Mouse (Mus musculus) limb, embryonic 12.5 days (tissue): ENCODE measurements around the gene Best1. TPM values are rescaled to one million over a fixed set of nuclear protein-coding genes. Genes with fewer than 3 reads are reported as not detected.

Experiments
- ATAC-seq: fragments of 200-750 bp; cut with Nextera tagmentation; 2 replicates; pipeline ENCODE4 v1.8.0; 2017; ENCODE audit warnings: low read depth, moderate TSS enrichment; ENCODE audit not compliant: insufficient number of reproducible peaks, insufficient read depth, low FRiP score, low TSS enrichment
- H3K27ac ChIP-seq: fragments of 300-500 bp; sonication (generic); 2 replicates; pipeline ENCODE4 v1.5.1; 2016; ENCODE audit warnings: mild to moderate bottlenecking, moderate library complexity
- H3K27me3 ChIP-seq: fragments of 300-500 bp; sonication (generic); 2 replicates; pipeline ENCODE4 v1.6.1; 2016; ENCODE audit warnings: mild to moderate bottlenecking, moderate library complexity
- H3K36me3 ChIP-seq: fragments of 300-500 bp; sonication (generic); 2 replicates; pipeline ENCODE4 v1.6.1; 2016; ENCODE audit warnings: mild to moderate bottlenecking, moderate library complexity
- H3K4me1 ChIP-seq: fragments of 300-500 bp; sonication (generic); replicated peaks from 2 replicates; pipeline ENCODE4 v1.6.1; 2016
- H3K4me2 ChIP-seq: fragments of 300-500 bp; sonication (generic); 2 replicates; pipeline ENCODE4 v1.6.1; 2016; ENCODE audit warnings: mild to moderate bottlenecking, moderate library complexity
- H3K4me3 ChIP-seq: fragments of 300-500 bp; sonication (generic); replicated peaks from 2 replicates; pipeline ENCODE4 v1.5.1; 2016; ENCODE audit warnings: mild to moderate bottlenecking
- H3K9ac ChIP-seq: fragments of 300-500 bp; sonication (generic); replicated peaks from 2 replicates; pipeline ENCODE4 v1.6.1; 2016; ENCODE audit warnings: mild to moderate bottlenecking, moderate library complexity
- H3K9me3 ChIP-seq: fragments of 300-500 bp; sonication (generic); 2 replicates; pipeline ENCODE4 v1.6.1; 2016; ENCODE audit warnings: mild to moderate bottlenecking, moderate library complexity
- WGBS: fragments of 180-500 bp; shearing (Covaris S2); methylation state at CpG from one replicate; pipeline ENCODE4 v1.1.7; 2016; 5-methylcytosine and 5-hydroxymethylcytosine counted together
- polyA plus RNA-seq: library from polyadenylated mRNA; unstranded; fragments of >200 nt; fragmentation: Nextera tagmentation; extraction: Ambion mirVana; gene quantifications from 2 replicates; pipeline ENCODE4 v1.2.1, GENCODE M21; 2016

Gene Best1
- polyA plus RNA-seq, 1 experiment from 2014 or later = 2.2 TPM

DNA sequence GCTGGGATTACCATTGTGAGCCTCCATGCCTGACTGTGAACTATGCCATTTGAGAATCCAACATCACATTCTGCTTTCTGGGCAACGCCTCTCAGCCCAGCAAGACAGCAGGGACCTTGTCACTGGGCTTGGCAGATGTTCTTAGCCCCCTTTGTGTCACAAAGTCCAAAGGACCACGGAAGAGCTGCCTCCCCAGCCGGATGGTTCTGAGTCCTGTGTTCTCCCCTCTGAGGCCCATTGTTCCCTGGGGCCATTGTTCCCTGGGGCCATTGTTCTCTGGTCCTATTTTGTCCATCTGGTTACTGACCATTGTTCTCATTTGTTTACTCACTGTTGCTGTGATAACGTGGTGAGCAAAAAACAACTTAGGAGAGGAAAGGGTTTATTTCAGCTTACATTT lies 60.5 kb downstream of the Best1 start:
- H3K4me2 ChIP-seq = no peak overlapping the region
- H3K27ac ChIP-seq = no peak overlapping the region
- no peaks in the 10 kb centered on the region for H3K9me3 ChIP-seq
- peaks cover 30% of the 10 kb centered on the region for H3K4me1 ChIP-seq
- H3K4me3 ChIP-seq = no peak overlapping the region
- H3K36me3 ChIP-seq = no peaks in the 10 kb centered on the region
- no peak overlapping the region for H3K9ac ChIP-seq
- WGBS = 66% methylated on average over 4 of the region's 4 CpGs
- H3K27me3 ChIP-seq = no peaks in the 10 kb centered on the region
- no peak for ATAC-seq

DNA sequence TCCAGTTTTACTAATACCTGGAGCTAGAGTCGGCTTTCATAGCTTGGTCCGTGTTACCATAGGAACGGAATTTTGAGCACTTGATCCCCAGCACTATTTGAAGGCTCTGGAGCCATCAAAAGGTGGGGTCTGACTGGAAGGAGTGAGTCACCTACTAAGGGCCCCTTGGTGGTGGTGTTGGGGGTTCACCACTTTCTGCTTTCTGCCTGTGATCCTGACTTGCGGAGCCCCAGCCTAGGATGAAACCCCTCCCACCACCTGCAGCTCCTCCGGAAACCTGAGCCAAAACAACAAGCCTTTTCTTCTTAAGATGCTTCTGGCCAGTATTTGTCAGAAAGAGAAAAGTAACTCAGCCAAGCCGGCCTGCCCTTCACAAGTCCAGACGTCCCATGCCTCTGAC lies 61.6 kb downstream of the Best1 start:
- WGBS = 54% methylated on average over 7 of the region's 7 CpGs
- Histone ChIP-seq H3K4me2 (no peak overlapping the region), H3K9ac (no peak overlapping the region), H3K4me3 (no peak overlapping the region), H3K27me3 (no peaks in the 10 kb centered on the region), H3K36me3 (no peaks in the 10 kb centered on the region), H3K27ac (no peak overlapping the region), H3K9me3 (no peaks in the 10 kb centered on the region), H3K4me1 (peaks cover 30% of the 10 kb centered on the region)
- no peak for ATAC-seq

GRCm38 (mm10) chr19:9938824-9939303 lies 62.6 kb downstream of the Best1 start:
- Histone ChIP-seq H3K4me1 (peaks cover 30% of the 10 kb centered on the region), H3K9me3 (no peaks in the 10 kb centered on the region), H3K4me2 (no peak overlapping the region), H3K27me3 (no peaks in the 10 kb centered on the region), H3K9ac (no peak overlapping the region), H3K27ac (0 out of 2 replicates have a peak overlapping the region, but pooled peaks have one; percentile 23), H3K4me3 (no peak overlapping the region), H3K36me3 (no peaks in the 10 kb centered on the region)
- ATAC-seq = no peak
- WGBS = 77% methylated on average over 13 of the region's 13 CpGs

GRCm38 (mm10) chr19:9938156-9938823 lies 63.1 kb downstream of the Best1 start:
- ATAC-seq = no peak
- Histone ChIP-seq H3K36me3 (no peaks in the 10 kb centered on the region), H3K4me3 (no peak overlapping the region), H3K4me1 (peaks cover 29% of the 10 kb centered on the region), H3K9ac (no peak overlapping the region), H3K27ac (no peak overlapping the region), H3K9me3 (no peaks in the 10 kb centered on the region), H3K4me2 (no peak overlapping the region), H3K27me3 (no peaks in the 10 kb centered on the region)
- WGBS = 85% methylated on average over 6 of the region's 6 CpGs

- Histone ChIP-seq H3K4me2 (no peak overlapping the region), H3K36me3 (no peaks in the 10 kb centered on the region), H3K27ac (no peak overlapping the region), H3K4me3 (no peak overlapping the region), H3K9ac (no peak overlapping the region), H3K9me3 (no peaks in the 10 kb centered on the region), H3K27me3 (no peaks in the 10 kb centered on the region), H3K4me1 (peaks cover 21% of the 10 kb centered on the region)
- 63% methylated on average over 5 of the region's 5 CpGs for WGBS
- no peak for ATAC-seq
Observed at GRCm38 (mm10) chr19:9937428-9937827, 64.0 kb downstream of the Best1 start.

DNA sequence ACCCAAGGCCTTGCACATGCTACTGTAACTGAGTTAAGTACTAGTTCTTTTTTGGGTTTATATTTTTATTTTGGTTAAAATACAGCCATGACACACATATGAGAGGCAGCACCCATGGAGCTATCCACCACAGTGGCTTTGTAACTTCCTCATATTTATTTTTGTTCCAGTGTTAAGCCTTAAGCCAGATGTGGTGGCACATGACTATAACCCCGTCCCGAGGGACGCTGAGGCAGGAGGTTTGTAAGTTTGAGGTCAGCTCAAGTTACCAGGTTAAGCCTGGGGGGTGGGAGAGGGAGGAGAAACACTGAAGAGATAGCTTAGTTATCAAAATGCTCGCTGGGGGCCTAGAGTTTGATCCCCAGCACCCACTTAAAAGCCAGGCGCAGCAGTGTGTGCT lies 64.9 kb downstream of the Best1 start:
- WGBS = 59% methylated on average over 5 of the region's 5 CpGs
- ATAC-seq = 0 out of 2 replicates have a peak, but pooled peaks have one; percentile 42

More for the DNA sequence above, 64.9 kb downstream of the Best1 start:
- no peaks in the 10 kb centered on the region for H3K36me3 ChIP-seq
- no peak overlapping the region for H3K27ac ChIP-seq
- no peak overlapping the region for H3K4me3 ChIP-seq
- H3K4me2 ChIP-seq = no peak overlapping the region
- H3K9me3 ChIP-seq = no peaks in the 10 kb centered on the region
- no peaks in the 10 kb centered on the region for H3K27me3 ChIP-seq
- H3K9ac ChIP-seq = no peak overlapping the region
- peaks cover 16% of the 10 kb centered on the region for H3K4me1 ChIP-seq

Other genes with a start within 250 kb of the Best1 start
- not detected in 2 replicates for gene Scgb2a2, start 154.1 kb downstream of the Best1 start, polyA plus RNA-seq
- gene Incenp, start 102.1 kb downstream of the Best1 start, polyA plus RNA-seq = 140 and 148 TPM in 2 replicates
- 1,334 and 1,385 TPM in 2 replicates for gene Fth1, start 21.0 kb downstream of the Best1 start, polyA plus RNA-seq
- 32.0 and 35.8 TPM in 2 replicates for gene Rab3il1, start within 50 bp of the Best1 start, polyA plus RNA-seq
- gene Fads3, start 39.9 kb upstream of the Best1 start, polyA plus RNA-seq = 5.8 and 5.9 TPM in 2 replicates
- 117 and 124 TPM in 2 replicates for gene Fads2, start 100.1 kb upstream of the Best1 start, polyA plus RNA-seq
- 134 and 144 TPM in 2 replicates for gene Fads1, start 181.3 kb upstream of the Best1 start, polyA plus RNA-seq
- 417 and 421 TPM in 2 replicates for gene Tmem258, start 202.4 kb upstream of the Best1 start, polyA plus RNA-seq
- 109 and 115 TPM in 2 replicates for gene Fen1, start 202.5 kb upstream of the Best1 start, polyA plus RNA-seq
- 2.6 and 2.7 TPM in 2 replicates for gene Myrf, start 239.1 kb upstream of the Best1 start, polyA plus RNA-seq